Mouse (Mus musculus) liver, embryonic 11.5 days (tissue): ENCODE data around the gene Chil1. TPM values are rescaled to one million over a fixed set of nuclear protein-coding genes. Genes with fewer than 3 reads are reported as not detected.

Experiments used
- ATAC-seq: fragments of 200-750 bp; cut with Nextera tagmentation; replicated peaks from 2 replicates; pipeline ENCODE4 v1.8.0; 2017; ENCODE audit warnings: moderate number of reproducible peaks, mild to moderate bottlenecking, moderate TSS enrichment, moderate library complexity; ENCODE audit not compliant: low FRiP score
- DNase-seq: peaks from one replicate; pipeline ENCODE4 v3.0.0-alpha.2; 2017; ENCODE audit warnings: low spot score
- H3K27ac ChIP-seq: fragments of 300-500 bp; sonication (generic); 2 replicates; pipeline ENCODE4 v1.5.1; 2014; ENCODE audit warnings: mild to moderate bottlenecking, low read depth, low read length, control low read depth
- H3K27me3 ChIP-seq: fragments of 300-500 bp; sonication (generic); replicated peaks from 2 replicates; pipeline ENCODE4 v1.6.1; 2014; ENCODE audit warnings: low read length, mixed read lengths; ENCODE audit not compliant: control insufficient read depth, insufficient read depth
- H3K36me3 ChIP-seq: fragments of 300-500 bp; sonication (generic); 2 replicates; pipeline ENCODE4 v1.6.1; 2014; ENCODE audit warnings: mild to moderate bottlenecking, low read length, moderate library complexity, mixed read lengths; ENCODE audit not compliant: control insufficient read depth, insufficient read depth
- H3K4me1 ChIP-seq: fragments of 300-500 bp; sonication (generic); replicated peaks from 2 replicates; pipeline ENCODE4 v1.6.1; 2014; ENCODE audit warnings: low read length, mixed read lengths; ENCODE audit not compliant: control insufficient read depth, insufficient read depth
- H3K4me2 ChIP-seq: fragments of 300-500 bp; sonication (generic); 2 replicates; pipeline ENCODE4 v1.6.1; 2014; ENCODE audit warnings: mild to moderate bottlenecking, control low read depth, moderate library complexity
- H3K4me3 ChIP-seq: fragments of 300-500 bp; sonication (generic); 2 replicates; pipeline ENCODE4 v1.5.1; 2014; ENCODE audit warnings: low read depth, low read length, control low read depth
- H3K9ac ChIP-seq: fragments of 300-500 bp; sonication (generic); 2 replicates; pipeline ENCODE4 v1.6.1; 2014; ENCODE audit warnings: low read depth, low read length, control low read depth
- H3K9me3 ChIP-seq: fragments of 300-500 bp; sonication (generic); 2 replicates; pipeline ENCODE4 v1.6.1; 2016; ENCODE audit warnings: low read length, inconsistent platforms, mixed read lengths; ENCODE audit not compliant: control insufficient read depth
- WGBS: fragments of 180-500 bp; shearing (Covaris S2); extraction: QIAGEN DNeasy Blood & Tissue Kit; methylation state at CpG from one replicate; pipeline ENCODE4 v1.1.7; 2014; 5-methylcytosine and 5-hydroxymethylcytosine counted together
- polyA plus RNA-seq: library from polyadenylated mRNA; unstranded; fragments of >200 nt; fragmentation: Nextera tagmentation; extraction: Ambion mirVana; gene quantifications from 2 replicates; pipeline ENCODE4 v1.2.1, GENCODE M21; 2014

The Chil1 gene
- polyA plus RNA-seq, 1 experiment from 2014 or later = 0.41 TPM

- Histone ChIP-seq H3K27me3 (peaks cover 46% of the 10 kb centered on the region), H3K4me2 (no peak overlapping the region), H3K27ac (no peak overlapping the region), H3K36me3 (no peaks in the 10 kb centered on the region), H3K9ac (no peak overlapping the region), H3K9me3 (no peaks in the 10 kb centered on the region), H3K4me3 (no peak overlapping the region), H3K4me1 (no peaks in the 10 kb centered on the region)
- 48% methylated on average over 19 of the region's 19 CpGs for WGBS
- ATAC-seq (no peak), DNase-seq (no peak)
Measured at GRCm38 (mm10) chr1:134233681-134234454, 51.9 kb downstream of the Chil1 start.

- ATAC-seq (no peak), DNase-seq (no peak)
- H3K27me3 ChIP-seq = peaks cover 50% of the 10 kb centered on the region
- H3K9ac ChIP-seq = no peak overlapping the region
- H3K4me3 ChIP-seq = peak overlapping the region; percentile 42
- no peaks in the 10 kb centered on the region for H3K9me3 ChIP-seq
- 3% methylated on average over 41 of the region's 41 CpGs for WGBS
- H3K4me1 ChIP-seq = no peaks in the 10 kb centered on the region
- H3K27ac ChIP-seq = no peak overlapping the region
- peak overlapping the region; percentile 71 for H3K4me2 ChIP-seq
- H3K36me3 ChIP-seq = no peaks in the 10 kb centered on the region
Measured at GRCm38 (mm10) chr1:134234455-134235390, 52.7 kb downstream of the Chil1 start.

DNA sequence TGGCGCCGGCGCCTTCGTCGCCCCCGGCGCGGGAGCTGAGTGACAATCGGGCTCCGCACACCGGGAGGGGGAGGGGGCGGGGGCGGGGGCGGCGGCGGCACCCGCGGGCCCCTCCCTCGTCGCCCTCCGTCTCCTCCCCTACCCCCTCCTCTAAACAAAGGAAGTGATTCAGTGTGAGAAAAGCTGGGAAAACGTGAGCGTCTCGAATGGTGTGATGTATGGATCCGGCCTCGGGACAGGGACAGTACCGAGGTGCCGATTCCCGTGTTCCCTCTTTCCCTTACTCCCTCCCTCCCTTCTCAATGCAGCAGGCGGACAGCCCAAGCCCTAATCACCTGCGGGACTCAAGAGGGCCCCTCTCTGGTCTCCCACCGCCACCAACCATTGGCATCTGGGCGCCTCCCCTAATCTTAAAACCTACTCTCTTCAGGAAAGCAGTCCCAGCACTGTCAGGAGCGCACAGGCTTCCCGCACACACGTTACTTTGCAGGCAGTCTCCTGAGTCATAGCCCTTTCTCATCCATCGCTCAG is 53.5 kb downstream of the Chil1 start, which contains the start of gene Adora1:
Adora1 (minus strand) TSS at position 41 of the 531 bp plus-strand sequence.
- H3K4me3 ChIP-seq = peak within 1 kb of the TSS; percentile 42
- no peaks in the 10 kb centered on the region for H3K9me3 ChIP-seq
- 4% methylated on average over 37 of the region's 37 CpGs for WGBS
- no peak within 1 kb of the TSS for H3K27ac ChIP-seq
- H3K4me1 ChIP-seq = no peaks in the 10 kb centered on the region
- no peak within 1 kb of the TSS for H3K9ac ChIP-seq
- ATAC-seq = no peak
- H3K27me3 ChIP-seq = peaks cover 51% of the 10 kb centered on the region
- DNase-seq = no peak
- no peaks in the 10 kb centered on the region for H3K36me3 ChIP-seq
- H3K4me2 ChIP-seq = peak within 1 kb of the TSS; percentile 71

- no peak overlapping the region for H3K9ac ChIP-seq
- WGBS = 24% methylated on average over 3 of the region's 3 CpGs
- no peak for DNase-seq
- ATAC-seq = no peak
- no peaks in the 10 kb centered on the region for H3K36me3 ChIP-seq
- peaks cover 51% of the 10 kb centered on the region for H3K27me3 ChIP-seq
- no peaks in the 10 kb centered on the region for H3K4me1 ChIP-seq
- no peak overlapping the region for H3K4me3 ChIP-seq
- H3K27ac ChIP-seq = no peak overlapping the region
- no peak overlapping the region for H3K4me2 ChIP-seq
- H3K9me3 ChIP-seq = no peaks in the 10 kb centered on the region
Measured at GRCm38 (mm10) chr1:134236142-134236541, 54.2 kb downstream of the Chil1 start.

GRCm38 (mm10) chr1:134237438-134237837 is 55.5 kb downstream of the Chil1 start:
- H3K36me3 ChIP-seq = no peaks in the 10 kb centered on the region
- no peak for ATAC-seq
- H3K4me2 ChIP-seq = no peak overlapping the region
- 77% methylated on average over 3 of the region's 3 CpGs for WGBS
- peaks cover 51% of the 10 kb centered on the region for H3K27me3 ChIP-seq
- H3K27ac ChIP-seq = no peak overlapping the region
- H3K4me3 ChIP-seq = no peak overlapping the region
- H3K9ac ChIP-seq = no peak overlapping the region
- H3K9me3 ChIP-seq = no peaks in the 10 kb centered on the region
- DNase-seq = no peak
- no peaks in the 10 kb centered on the region for H3K4me1 ChIP-seq

Other genes with a start within 250 kb of the Chil1 start
- gene Fmod, start 144.9 kb upstream of the Chil1 start, polyA plus RNA-seq = 2.7 and 3.9 TPM in 2 replicates
- gene Btg2, start 103.1 kb upstream of the Chil1 start, polyA plus RNA-seq = 38.6 and 39.9 TPM in 2 replicates
- gene Chit1, start 70.9 kb upstream of the Chil1 start, polyA plus RNA-seq = not detected in 2 replicates
- gene Mybph, start 11.3 kb downstream of the Chil1 start, polyA plus RNA-seq = 0.36 and 0.71 TPM in 2 replicates
- 0.21 and 0.29 TPM in 2 replicates for gene Adora1, start 53.3 kb downstream of the Chil1 start, polyA plus RNA-seq
- gene Myog, start 107.8 kb downstream of the Chil1 start, polyA plus RNA-seq = 4.5 and 5.2 TPM in 2 replicates
- 1.5 and 2.1 TPM in 2 replicates for gene Ppfia4, start 150.8 kb downstream of the Chil1 start, polyA plus RNA-seq
- 95.6 and 101 TPM in 2 replicates for gene Tmem183a, start 179.8 kb downstream of the Chil1 start, polyA plus RNA-seq
- gene 4933406M09Rik, start 203.8 kb downstream of the Chil1 start, polyA plus RNA-seq = not detected in 2 replicates
- gene Cyb5r1, start 223.4 kb downstream of the Chil1 start, polyA plus RNA-seq = 34.3 and 36.9 TPM in 2 replicates
- gene Adipor1, start 233.2 kb downstream of the Chil1 start, polyA plus RNA-seq = 91.7 and 99.2 TPM in 2 replicates